Mouse (Mus musculus) CH12.LX (cell line): ENCODE measurements at regions not wholly inside any gene's neighbourhood (a gene's known extent, or its start where the extent isn't known, plus 50 kb on each side); places are given as distances from the start of the nearest gene placed in this dataset.

ENCODE experiments used
- DNase-seq: peaks from one replicate; pipeline ENCODE4 v3.0.0-alpha.2; 2013; ENCODE audit errors: extremely low read depth
- H3K27ac ChIP-seq: 2 replicates; pipeline ENCODE4 v1.5.1; 2012; ENCODE audit warnings: low read depth, mild to moderate bottlenecking, control low read depth, moderate library complexity; ENCODE audit not compliant: insufficient read depth
- H3K27me3 ChIP-seq: replicated peaks from 2 replicates; pipeline ENCODE3; 2012; ENCODE audit warnings: inconsistent platforms
- H3K36me3 ChIP-seq, 2 experiments: replicated peaks in 1 of 2; 2 replicates each; pipeline versions ENCODE3 to v1.6.1; 2012; ENCODE audit warnings: inconsistent platforms in 1 of 2, low read length in 1 of 2, mild to moderate bottlenecking in 1 of 2, mixed read lengths in 1 of 2, moderate library complexity in 1 of 2; ENCODE audit not compliant: control insufficient read depth in 1 of 2, insufficient read depth in 1 of 2
- H3K4me1 ChIP-seq, 2 experiments: 2 replicates each; pipeline ENCODE4 v1.6.1; 2012; ENCODE audit warnings: inconsistent platforms in 1 of 2, moderate library complexity in 1 of 2; ENCODE audit not compliant: insufficient read depth in 2 of 2, control insufficient read depth in 1 of 2
- H3K4me2 ChIP-seq: 2 replicates; pipeline ENCODE4 v1.6.1; 2012; ENCODE audit warnings: low read depth, mild to moderate bottlenecking, control low read depth; ENCODE audit not compliant: poor library complexity, insufficient read depth, severe bottlenecking
- H3K4me3 ChIP-seq, 3 experiments: fragments of 150-350 bp in 1 of 3; sonication (generic) in 1 of 3; replicated peaks in 1 of 3; 2 replicates each; pipeline versions ENCODE3 to v1.5.1; 2011 to 2012; ENCODE audit warnings: low read depth in 2 of 3, low read length in 2 of 3, mild to moderate bottlenecking in 2 of 3, moderate library complexity in 2 of 3, control low read depth in 1 of 3, improper control_type of control experiment in 1 of 3, inconsistent platforms in 1 of 3, mixed read lengths in 1 of 3; ENCODE audit not compliant: poor library complexity in 1 of 3
- H3K79me2 ChIP-seq: replicated peaks from 2 replicates; pipeline ENCODE4 v1.6.1; 2012; ENCODE audit warnings: mild to moderate bottlenecking, moderate library complexity; ENCODE audit not compliant: control insufficient read depth, poor library complexity, insufficient read depth, severe bottlenecking; ENCODE audit errors: extremely low read depth
- H3K9ac ChIP-seq: 2 replicates; pipeline ENCODE4 v1.6.1; 2012; ENCODE audit warnings: low read depth, mild to moderate bottlenecking, control low read depth, moderate library complexity; ENCODE audit not compliant: insufficient read depth
- H3K9me3 ChIP-seq: replicated peaks from 2 replicates; pipeline ENCODE3; 2012; ENCODE audit warnings: low read length, inconsistent platforms, mixed read lengths
- CHD2 ChIP-seq: IDR thresholded peaks from 2 replicates; pipeline ENCODE4 v1.6.1; 2011; ENCODE audit warnings: low read length, improper control_type of control experiment
- E2F4 ChIP-seq: IDR thresholded peaks from 2 replicates; pipeline ENCODE4 v1.6.1; 2011; ENCODE audit warnings: low read depth, low read length, improper control_type of control experiment; ENCODE audit not compliant: insufficient replicate concordance
- ELF1 ChIP-seq: IDR thresholded peaks from 2 replicates; pipeline ENCODE4 v1.6.1; 2014; ENCODE audit warnings: low read depth, mild to moderate bottlenecking, inconsistent platforms, low read length, improper control_type of control experiment
- EP300 ChIP-seq: IDR thresholded peaks from 2 replicates; pipeline ENCODE4 v1.6.1; 2011; ENCODE audit warnings: low read length, improper control_type of control experiment
- ETS1 ChIP-seq: conservative IDR thresholded peaks from 2 replicates; pipeline ENCODE4 v1.6.1; 2012; ENCODE audit warnings: low read depth, mild to moderate bottlenecking, inconsistent platforms, low read length, improper control_type of control experiment, moderate library complexity
- MAZ ChIP-seq: IDR thresholded peaks from 2 replicates; pipeline ENCODE4 v1.6.1; 2012; ENCODE audit warnings: low read depth, mild to moderate bottlenecking, inconsistent platforms, low read length, improper control_type of control experiment, moderate library complexity
- MEF2A ChIP-seq: IDR thresholded peaks from 2 replicates; pipeline ENCODE4 v1.6.1; 2014; ENCODE audit warnings: low read depth, mild to moderate bottlenecking, inconsistent platforms, low read length, improper control_type of control experiment, borderline replicate concordance
- MXI1 ChIP-seq: IDR thresholded peaks from 2 replicates; pipeline ENCODE4 v1.6.1; 2011; ENCODE audit warnings: mild to moderate bottlenecking, low read depth, low read length, improper control_type of control experiment
- MYC ChIP-seq: IDR thresholded peaks from 2 replicates; pipeline ENCODE4 v1.6.1; 2011; ENCODE audit warnings: low read depth, mild to moderate bottlenecking, improper control_type of control experiment, low read length
- NELFE ChIP-seq: IDR thresholded peaks from 2 replicates; pipeline ENCODE4 v1.6.1; 2011; ENCODE audit warnings: low read depth, low read length, improper control_type of control experiment
- NRF1 ChIP-seq: IDR thresholded peaks from 2 replicates; pipeline ENCODE4 v1.6.1; 2014; ENCODE audit warnings: low read depth, mild to moderate bottlenecking, inconsistent platforms, low read length, improper control_type of control experiment, moderate library complexity
- RAD21 ChIP-seq: IDR thresholded peaks from 2 replicates; pipeline ENCODE4 v1.6.1; 2011; ENCODE audit warnings: low read depth, mild to moderate bottlenecking, low read length, improper control_type of control experiment, moderate library complexity
- RCOR1 ChIP-seq: conservative IDR thresholded peaks from 2 replicates; pipeline ENCODE4 v1.6.1; 2012; ENCODE audit warnings: low read depth, mild to moderate bottlenecking, inconsistent platforms, low read length, improper control_type of control experiment
- SIN3A ChIP-seq: IDR thresholded peaks from 2 replicates; pipeline ENCODE4 v1.6.1; 2012; ENCODE audit warnings: low read length, improper control_type of control experiment, inconsistent platforms
- UBTF ChIP-seq: IDR thresholded peaks from 2 replicates; pipeline ENCODE4 v1.6.1; 2012; ENCODE audit warnings: low read depth, mild to moderate bottlenecking, inconsistent platforms, low read length, improper control_type of control experiment, moderate library complexity
- USF1 ChIP-seq: IDR thresholded peaks from 2 replicates; pipeline ENCODE4 v1.6.1; 2014; ENCODE audit warnings: low read depth, mild to moderate bottlenecking, inconsistent platforms, low read length, improper control_type of control experiment
- ZC3H11A ChIP-seq: IDR thresholded peaks from 2 replicates; pipeline ENCODE4 v1.6.1; 2012; ENCODE audit warnings: low read depth, mild to moderate bottlenecking, inconsistent platforms, low read length, improper control_type of control experiment
- ZKSCAN1 ChIP-seq: IDR thresholded peaks from 2 replicates; pipeline ENCODE4 v1.6.1; 2012; ENCODE audit warnings: low read depth, inconsistent platforms, low read length, improper control_type of control experiment, borderline replicate concordance
- ZMIZ1 ChIP-seq: IDR thresholded peaks from 2 replicates; pipeline ENCODE4 v1.6.1; 2012; ENCODE audit warnings: low read depth, mild to moderate bottlenecking, inconsistent platforms, low read length, improper control_type of control experiment
- ZNF384 ChIP-seq: IDR thresholded peaks from 2 replicates; pipeline ENCODE4 v1.6.1; 2012; ENCODE audit warnings: low read depth, low read length, improper control_type of control experiment, inconsistent platforms
- dilution Hi-C: fragments of 300-500 bp; cut with MboI; formaldehyde crosslinking; loops from 2 replicates; pipeline ENCODE4 v1.14.3; 2020; ENCODE audit warnings: low sequenced_read_pairs; ENCODE audit not compliant: extremely low pct_unique_long_range_greater_than_20kb, extremely low pct_ligation_motif_present
- in situ Hi-C: fragments of 300-500 bp; cut with MboI; formaldehyde crosslinking; loops from 3 replicates; pipeline ENCODE4 v1.14.3; 2019; ENCODE audit warnings: low sequenced_read_pairs, low pct_ligation_motif_present, low pct_unique_long_range_greater_than_20kb, mixed read lengths

DNA sequence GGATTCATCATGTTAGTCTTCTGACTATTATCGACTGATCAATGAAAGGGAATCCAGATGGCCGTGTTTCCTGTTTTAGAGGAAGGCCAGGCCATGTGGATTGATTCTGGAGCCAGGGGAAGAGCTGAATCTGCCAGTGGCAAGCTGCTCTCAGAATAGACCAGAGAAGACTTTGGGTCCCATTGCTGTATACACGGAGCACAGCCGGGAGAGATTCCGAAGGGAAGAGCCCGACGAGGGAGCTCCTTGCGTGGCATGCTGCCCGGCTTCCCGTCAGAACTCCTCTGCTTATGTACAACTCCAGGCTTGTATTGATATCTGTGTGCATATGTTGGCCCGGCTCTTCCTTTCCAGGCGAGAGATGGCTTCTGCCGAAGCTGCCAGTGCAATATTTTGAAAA lies 252.2 kb upstream of the Trib2 start:
- Histone ChIP-seq H3K4me3 (no peak overlapping the region), H3K79me2 (no peaks in the 10 kb centered on the region), H3K4me1 (no peaks in the 10 kb centered on the region), H3K4me2 (no peak overlapping the region), H3K36me3 (no peaks in the 10 kb centered on the region), H3K9me3 (no peaks in the 10 kb centered on the region), H3K27me3 (no peaks in the 10 kb centered on the region), H3K27ac (no peak overlapping the region)
- dilution Hi-C loops (no loop called here), in situ Hi-C loops (no loop called here)
- TF ChIP-seq ZKSCAN1 = no peak
- TF ChIP-seq, all 38 proteins: peak for 0
- H3K9ac ChIP-seq = no peak overlapping the region
- no peak for DNase-seq

DNA sequence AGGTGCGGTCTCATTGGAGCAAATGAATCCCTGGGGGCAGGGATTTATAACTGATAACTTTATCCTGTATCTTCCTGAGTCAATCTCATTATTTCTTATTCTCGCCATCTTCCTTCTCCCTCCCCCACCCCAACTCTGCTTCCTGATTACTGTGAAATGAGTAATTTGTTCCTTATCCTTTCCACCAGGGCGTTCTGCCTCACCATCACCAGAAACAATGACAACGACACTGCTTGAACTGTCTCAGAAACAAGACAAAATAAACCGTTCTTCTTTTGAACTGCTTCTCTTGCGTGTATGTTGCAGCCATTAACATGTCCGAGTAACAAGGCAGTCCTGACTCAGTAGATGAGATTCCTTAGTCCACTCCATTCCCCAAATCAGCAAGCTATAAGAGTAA lies 246.0 kb upstream of the Trib2 start:
- H3K4me1 ChIP-seq = peaks cover 0 to 7% of the 10 kb centered on the region in 2 experiments; a peak in 1 of 4 replicates
- H3K27me3 ChIP-seq = no peaks in the 10 kb centered on the region
- H3K4me3 ChIP-seq = no peak overlapping the region
- H3K27ac ChIP-seq = no peak overlapping the region
- H3K79me2 ChIP-seq = no peaks in the 10 kb centered on the region
- in situ Hi-C loops (no loop called here), dilution Hi-C loops (no loop called here)
- no peaks in the 10 kb centered on the region for H3K36me3 ChIP-seq
- no peaks in the 10 kb centered on the region for H3K9me3 ChIP-seq
- no peak for DNase-seq
- H3K9ac ChIP-seq = no peak overlapping the region
- TF ChIP-seq SIN3A (no peak), MAZ (no peak), ZMIZ1 (no peak), UBTF (no peak), ELF1 (no peak), E2F4 (no peak), ZNF384 (no peak)
- H3K4me2 ChIP-seq = no peak overlapping the region

DNA sequence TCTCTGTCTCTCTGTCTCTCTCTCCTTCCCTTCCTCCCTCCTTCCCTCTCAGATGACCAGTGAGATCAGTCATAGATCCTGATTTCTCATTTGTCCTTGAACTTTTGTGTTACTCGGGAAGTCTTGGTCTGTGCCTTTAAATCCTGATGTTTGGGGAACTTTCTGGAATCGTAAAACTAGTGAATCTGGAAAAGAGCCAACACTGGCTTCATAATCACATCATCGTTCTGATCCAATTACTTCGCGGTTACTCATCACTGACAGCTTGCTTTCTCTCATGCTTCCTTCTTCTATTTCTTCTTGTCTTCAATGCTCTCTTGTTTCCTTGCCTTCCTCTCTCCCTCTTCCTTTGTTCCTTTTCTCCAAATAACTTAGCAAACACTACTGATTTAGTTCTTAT lies 243.7 kb upstream of the Trib2 start:
- no peak for DNase-seq
- dilution Hi-C loops (no loop called here), in situ Hi-C loops (no loop called here)
- Histone ChIP-seq H3K4me1 (peaks cover 0 to 7% of the 10 kb centered on the region in 2 experiments; a peak in 1 of 4 replicates), H3K4me2 (no peak overlapping the region), H3K9me3 (no peaks in the 10 kb centered on the region), H3K27ac (no peak overlapping the region), H3K4me3 (no peak overlapping the region), H3K79me2 (no peaks in the 10 kb centered on the region), H3K27me3 (no peaks in the 10 kb centered on the region), H3K9ac (no peak overlapping the region), H3K36me3 (no peaks in the 10 kb centered on the region)
- TF ChIP-seq NRF1 (no peak), SIN3A (no peak), MXI1 (no peak), MYC (no peak), USF1 (no peak), CHD2 (no peak), NELFE (no peak), MEF2A (no peak), RAD21 (no peak), RCOR1 (no peak), ETS1 (no peak), ZC3H11A (no peak), EP300 (no peak)
